Mouse (Mus musculus) frontal cortex, postnatal 10 days (tissue): ENCODE results near the gene Olfr1489.
"Not testable (repeated sequence)": the region's sequence is repeated elsewhere in the genome, so short reads cannot be mapped to it uniquely, and the experiment has no call there.

ENCODE experiments used
- DNase-seq, 2 experiments: peaks; one replicate each; pipeline ENCODE4 v3.0.0; 2022; ENCODE audit warnings: low spot score in 2 of 2, mixed read lengths in 1 of 2

Gene Olfr1489

DNA sequence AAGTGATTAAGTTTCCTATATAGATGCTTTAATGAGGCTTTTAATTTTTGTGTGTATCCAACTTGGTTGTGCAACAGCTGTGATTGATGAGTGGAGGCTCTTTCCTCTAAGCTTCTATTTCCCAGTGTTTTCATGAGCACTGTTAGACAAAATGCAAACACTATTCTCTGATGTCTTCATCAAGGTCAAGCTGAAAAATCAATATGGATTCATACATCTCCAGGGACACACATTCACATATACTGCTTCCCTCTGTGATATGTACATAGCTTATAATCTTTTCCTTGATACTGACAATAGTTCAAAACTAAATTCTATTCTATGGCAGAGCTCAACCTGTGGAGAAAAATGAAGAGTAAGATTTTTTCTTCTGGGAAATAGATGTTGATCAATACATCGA lies at the start of gene Olfr1489:
Gene Olfr1489, plus strand, starts transcription at position 301 of the 400 bp plus-strand sequence.
- DNase-seq = no peak

DNA sequence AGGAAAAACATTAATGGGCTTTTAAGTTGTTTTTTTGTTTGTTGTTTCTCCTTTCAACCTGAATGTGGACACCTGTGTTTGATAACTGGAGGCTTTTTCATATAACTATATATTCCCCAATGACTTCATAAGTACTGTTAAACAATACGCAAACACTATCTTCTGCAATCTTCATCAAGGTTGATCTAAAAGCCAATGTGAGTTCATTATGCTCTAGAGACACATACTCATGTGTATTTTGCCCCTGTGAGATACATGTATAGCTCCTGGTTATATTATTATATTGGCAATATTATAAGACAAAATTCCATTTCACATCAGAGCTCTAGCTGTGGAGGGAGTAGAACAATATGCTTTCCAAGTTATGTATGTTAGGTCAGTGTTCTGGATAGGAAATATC lies 48.2 kb upstream of the Olfr1489 start, which contains the start of gene Olfr1484:
Gene Olfr1484, plus strand, starts transcription at position 301 of the 400 bp plus-strand sequence.
- DNase-seq = no peak

DNA sequence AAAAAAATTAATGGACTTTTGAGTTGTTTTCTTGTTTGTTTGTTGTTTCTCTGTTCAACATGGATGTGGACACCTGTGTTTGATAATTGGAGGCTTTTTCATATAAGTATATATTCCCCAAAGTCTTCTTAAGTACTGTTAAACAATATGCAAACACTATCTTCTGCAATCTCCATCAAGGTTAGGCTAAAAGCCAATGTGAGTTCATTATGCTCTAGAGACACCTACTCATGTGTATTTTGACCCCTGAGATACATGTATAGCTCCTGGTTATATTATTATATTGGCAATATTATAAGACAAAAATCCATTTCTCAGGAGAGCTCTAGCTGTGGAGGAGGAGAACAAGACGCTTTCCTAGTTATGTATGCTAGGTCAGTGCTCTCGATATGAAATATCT lies 14.3 kb upstream of the Olfr1489 start, which contains the start of gene Olfr1487:
Gene Olfr1487, plus strand, starts transcription at position 301 of the 400 bp plus-strand sequence.
- not testable (repeated sequence) for DNase-seq

DNA sequence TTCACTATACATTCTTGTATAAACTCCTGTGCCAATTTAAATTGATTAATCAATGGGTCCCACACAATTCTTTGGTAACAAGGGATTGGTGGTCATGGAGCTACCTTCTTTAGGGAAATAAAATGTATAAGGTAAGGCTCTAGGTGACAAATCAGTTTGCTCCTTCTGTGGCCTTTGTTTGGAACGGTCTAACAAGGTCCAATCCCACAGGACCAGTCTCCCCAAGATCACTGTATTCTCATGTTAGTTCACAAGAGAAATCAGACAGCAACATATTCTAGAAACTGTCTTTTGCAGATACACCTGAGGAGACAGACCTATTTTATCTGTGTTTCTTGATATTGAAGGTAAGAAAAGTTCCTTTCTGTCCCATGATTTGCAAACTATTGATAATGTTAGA lies 19.4 kb downstream of the Olfr1489 start, which contains the start of gene Olfr1490:
Gene Olfr1490, plus strand, starts transcription at position 301 of the 400 bp plus-strand sequence.
- no peak for DNase-seq
